ENCODE assay signal across 7 mouse cellular contexts in the genomic region with DNA sequence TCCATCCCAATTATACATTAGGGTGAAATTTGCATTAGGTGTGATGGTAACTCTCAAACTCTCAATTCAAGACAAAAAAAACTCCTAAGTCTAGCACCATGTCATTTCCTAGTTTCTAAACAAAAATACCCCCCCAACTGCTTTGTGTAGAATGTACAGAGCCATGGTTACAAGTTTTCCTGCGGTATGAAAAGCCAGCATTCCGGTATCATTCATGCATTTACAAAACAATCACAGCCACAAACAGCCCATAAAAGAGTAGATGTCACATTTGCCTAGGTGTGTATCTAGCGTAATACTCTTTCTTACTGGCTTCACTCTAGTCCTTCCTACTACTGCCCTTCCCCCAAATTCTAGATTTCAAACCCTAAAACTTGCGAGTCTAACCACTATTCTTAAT. TPM values are rescaled to one million over a fixed set of nuclear protein-coding genes. Genes with fewer than 3 reads are reported as not detected.
DNase-seq lines count a peak whose midpoint lies in the region; ATAC-seq and TF ChIP-seq lines count a peak whose summit lies in the region.

No protein-coding gene starts in this region.

- no peak for TF ChIP-seq POLR2A in embryonic fibroblast, embryonic 13.5 days (IDR thresholded peaks at IDR 0.05; ENCODE audit: low read depth, low read length)
- no peak for TF ChIP-seq POLR2A in small intestine, adult 2 months (IDR thresholded peaks at IDR 0.05; ENCODE audit: low read depth, low read length)

- H3K27me3 ChIP-seq in lung, embryonic 16.5 days (ENCODE audit: control insufficient read depth, insufficient read depth, low read depth, low read length), result no peaks in the 10 kb centered on the region
- H3K27me3 ChIP-seq in limb, embryonic 11.5 days (ENCODE audit: control insufficient read depth, insufficient read depth, low read length), result no peaks in the 10 kb centered on the region
- H3K27me3 ChIP-seq in small intestine, adult 2 months (ENCODE audit: control insufficient read depth, insufficient read depth, low read length), result no peaks in the 10 kb centered on the region

- DNase-seq in lung, postnatal 4 days, result no peak
- no peak for DNase-seq in limb, embryonic 11.5 days (ENCODE audit: low spot score)
- DNase-seq in adrenal gland, postnatal 25 days, result no peak
- no peak for DNase-seq in T-cell, adult 2 months (ENCODE audit: low spot score)

- peak overlapping the region; percentile 83 for H3K4me3 ChIP-seq in lung, embryonic 16.5 days (ENCODE audit: low read length)
- peak overlapping the region; percentile 73 for H3K4me3 ChIP-seq in embryonic fibroblast, embryonic 13.5 days (ENCODE audit: insufficient read depth, low read length)
- H3K4me3 ChIP-seq in limb, embryonic 11.5 days (ENCODE audit: low read depth, low read length), result peak overlapping the region; percentile 81
- H3K4me3 ChIP-seq in small intestine, adult 2 months (ENCODE audit: low read depth, low read length), result no peak overlapping the region

- peak overlapping the region; percentile 58 for H3K9ac ChIP-seq in lung, embryonic 16.5 days (ENCODE audit: low read length)
- peak overlapping the region; percentile 55 for H3K9ac ChIP-seq in limb, embryonic 11.5 days (ENCODE audit: low read length)

- 10% methylated on average over 4 of the region's 4 CpGs for WGBS in lung, embryonic 16.5 days
- 5% methylated on average over 4 of the region's 4 CpGs for WGBS in limb, embryonic 11.5 days
- WGBS in small intestine, adult 2 months, result 45% methylated on average over 4 of the region's 4 CpGs

- H3K4me1 ChIP-seq in lung, embryonic 16.5 days (replicated peaks; ENCODE audit: control insufficient read depth, insufficient read depth, low read length), result peaks cover 31% of the 10 kb centered on the region
- H3K4me1 ChIP-seq in embryonic fibroblast, embryonic 13.5 days (ENCODE audit: control insufficient read depth, insufficient read depth, low read length), result peaks cover 3% of the 10 kb centered on the region; the same call in 1 of the 2 replicates
- peaks cover 7% of the 10 kb centered on the region for H3K4me1 ChIP-seq in limb, embryonic 11.5 days (ENCODE audit: control insufficient read depth, insufficient read depth, low read length)
- peaks cover 9% of the 10 kb centered on the region; the same call in 1 of the 2 replicates for H3K4me1 ChIP-seq in small intestine, adult 2 months (ENCODE audit: control insufficient read depth, insufficient read depth, insufficient read length, low read length)

- ATAC-seq in lung, embryonic 16.5 days (ENCODE audit: low read depth), result no peak
- ATAC-seq in limb, embryonic 11.5 days (ENCODE audit: insufficient number of reproducible peaks, low FRiP score, low TSS enrichment, low read depth), result no peak

- H3K27ac ChIP-seq in lung, embryonic 16.5 days (ENCODE audit: low read length), result peak overlapping the region; percentile 92
- peak overlapping the region; percentile 78; the same call in 1 of the 2 replicates for H3K27ac ChIP-seq in embryonic fibroblast, embryonic 13.5 days (ENCODE audit: insufficient read depth, low read length)
- peak overlapping the region; percentile 75; the same call in 1 of the 2 replicates for H3K27ac ChIP-seq in limb, embryonic 11.5 days (replicated peaks; ENCODE audit: low read depth, low read length)
- peak overlapping the region; percentile 22; the same call in 1 of the 2 replicates for H3K27ac ChIP-seq in small intestine, adult 2 months (ENCODE audit: insufficient read depth, low read depth, low read length)

- H3K4me2 ChIP-seq in lung, embryonic 16.5 days (ENCODE audit: low read depth, low read length), result peak overlapping the region; percentile 69
- peak overlapping the region; percentile 61 for H3K4me2 ChIP-seq in limb, embryonic 11.5 days (ENCODE audit: low read depth, severe bottlenecking)

- no peaks in the 10 kb centered on the region for H3K9me3 ChIP-seq in lung, embryonic 16.5 days (ENCODE audit: control insufficient read depth, low read length)
- no peaks in the 10 kb centered on the region for H3K9me3 ChIP-seq in limb, embryonic 11.5 days (ENCODE audit: control insufficient read depth, low read length)

- no peak for TF ChIP-seq CTCF in embryonic fibroblast, embryonic 13.5 days (IDR thresholded peaks at IDR 0.05; ENCODE audit: borderline replicate concordance, insufficient read depth, low read length)
- no peak for TF ChIP-seq CTCF in small intestine, adult 2 months (IDR thresholded peaks at IDR 0.05; ENCODE audit: extremely low read depth, insufficient read length, insufficient replicate concordance, low read depth, low read length)

- 0 out of 2 replicates have a peak, but pooled peaks cover 5% of the 10 kb centered on the region for H3K36me3 ChIP-seq in lung, embryonic 16.5 days (ENCODE audit: control insufficient read depth, insufficient read depth, low read length)
- peaks cover 4% of the 10 kb centered on the region; the same call in 1 of the 2 replicates for H3K36me3 ChIP-seq in limb, embryonic 11.5 days (ENCODE audit: control insufficient read depth, insufficient read depth, low read length)
- H3K36me3 ChIP-seq in small intestine, adult 2 months (ENCODE audit: control insufficient read depth, insufficient read depth, low read length), result peaks cover 11% of the 10 kb centered on the region; the same call in 1 of the 2 replicates

RNA-seq across cellular contexts. Expression of gene Ube2h, which starts 2.2 kb away (rescaled TPM):
- 40.6 and 42.5 TPM in 2 replicates for polyA plus RNA-seq in lung, embryonic 16.5 days (2015; fragmentation: Nextera tagmentation; extraction: Ambion mirVana)
- polyA plus RNA-seq in embryonic fibroblast, embryonic 13.5 days (2011; ENCODE audit: insufficient read length, low read depth, missing spikeins), result 84.0 and 92.8 TPM in 2 replicates
- polyA plus RNA-seq in limb, embryonic 11.5 days (2014; fragmentation: Nextera tagmentation; extraction: Ambion mirVana), result 48.7 and 49.3 TPM in 2 replicates
- polyA plus RNA-seq in small intestine, adult 2 months (2012; rRNA removed), result 37.8 and 97.7 TPM in 2 replicates
- 107 and 137 TPM in 2 replicates for total RNA-seq in adrenal gland, postnatal 25 days (2021)

Comparison
In these comparisons a context has a peak if more than half of its experiments do, and no peak if none do; other contexts are left out.
1. H3K27ac ChIP-seq: peak in every context shown above with its lines; median percentile 92 in lung, embryonic 16.5 days; 78 in embryonic fibroblast, embryonic 13.5 days; 75 in limb, embryonic 11.5 days; 22 in small intestine, adult 2 months.